In the genomic region with DNA sequence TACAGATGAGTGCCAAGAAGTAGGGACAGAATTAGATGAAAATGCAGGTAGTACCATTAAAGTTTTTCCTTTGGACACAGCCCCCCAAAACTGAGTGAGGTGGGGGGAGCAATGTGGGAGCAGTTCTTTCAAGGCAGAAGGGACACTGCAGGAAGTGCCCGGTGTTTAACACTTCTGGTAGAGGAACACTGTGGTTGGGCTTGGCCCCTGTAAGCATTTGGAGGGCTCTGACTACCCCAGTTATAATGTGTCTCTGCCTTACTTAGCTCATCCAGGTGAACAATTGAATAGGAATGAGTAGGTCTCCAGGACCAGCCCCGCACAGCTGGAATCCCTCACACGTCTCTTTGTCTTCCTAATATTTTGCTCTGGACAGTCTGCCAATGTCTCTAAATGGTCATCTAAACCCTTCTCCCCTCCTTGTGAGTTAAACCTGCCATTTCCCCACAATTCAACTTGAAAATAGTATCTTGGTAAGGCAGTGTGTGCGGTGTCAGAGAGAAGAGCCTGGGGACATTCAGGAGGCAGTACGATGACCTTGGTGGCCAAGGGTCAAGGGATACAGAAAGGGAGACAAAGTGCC, we compare ENCODE assay signal across 8 mouse cellular contexts.
DNase-seq lines count a peak whose midpoint lies in the region; ATAC-seq and TF ChIP-seq lines count a peak whose summit lies in the region.
"Had no signal": no experiment of that assay in that cellular context is flagged by ENCODE, and none has a peak within 500 bp of the region (broad histone marks: within the 10 kb centered on the region; RNA-seq: fewer than 3 reads in every experiment).

No protein-coding gene starts in this region.

- no peak for TF ChIP-seq EP300 in lung, postnatal 0 days (IDR thresholded peaks at IDR 0.05)

- no peaks in the 10 kb centered on the region for H3K27me3 ChIP-seq in lung, postnatal 0 days (replicated peaks; ENCODE audit: insufficient read depth, low read length)
- H3K27me3 ChIP-seq in forebrain, embryonic 14.5 days (replicated peaks; ENCODE audit: control insufficient read depth, insufficient read depth, low read length): no peaks in the 10 kb centered on the region
- no peaks in the 10 kb centered on the region for H3K27me3 ChIP-seq in limb, embryonic 12.5 days
- no peaks in the 10 kb centered on the region for H3K27me3 ChIP-seq in stomach, embryonic 15.5 days (replicated peaks)

- H3K4me2 ChIP-seq in lung, postnatal 0 days (replicated peaks; ENCODE audit: low read depth, low read length): peak overlapping the region; percentile 31; the same call in 1 of the 2 replicates
- peak overlapping the region; percentile 33 for H3K4me2 ChIP-seq in forebrain, embryonic 14.5 days (ENCODE audit: low read length)
- H3K4me2 ChIP-seq in limb, embryonic 12.5 days: peak overlapping the region; percentile 37
- H3K4me2 ChIP-seq in stomach, embryonic 15.5 days: peak overlapping the region; percentile 44

- TF ChIP-seq CTCF in lung, postnatal 0 days (IDR thresholded peaks at IDR 0.05): no peak

- no peaks in the 10 kb centered on the region for H3K9me3 ChIP-seq in lung, postnatal 0 days (ENCODE audit: low read length)
- no peaks in the 10 kb centered on the region for H3K9me3 ChIP-seq in forebrain, embryonic 14.5 days (replicated peaks; ENCODE audit: control insufficient read depth, low read length)
- H3K9me3 ChIP-seq in limb, embryonic 12.5 days: no peaks in the 10 kb centered on the region
- H3K9me3 ChIP-seq in stomach, embryonic 15.5 days: no peaks in the 10 kb centered on the region
- H3K9me3 ChIP-seq: megakaryocyte, embryonic 14.5 days had no signal

- ATAC-seq in lung, postnatal 0 days: no peak
- 0 out of 2 replicates have a peak, but pooled peaks have one; percentile 22 for ATAC-seq in forebrain, embryonic 14.5 days
- no peak for ATAC-seq in limb, embryonic 12.5 days (ENCODE audit: insufficient number of reproducible peaks, insufficient read depth, low FRiP score, low TSS enrichment, low read depth)
- ATAC-seq in stomach, embryonic 15.5 days (ENCODE audit: insufficient read depth, low FRiP score, low read depth): no peak

- no peak overlapping the region for H3K9ac ChIP-seq in lung, postnatal 0 days (replicated peaks; ENCODE audit: low read depth)
- no peak overlapping the region for H3K9ac ChIP-seq in forebrain, embryonic 14.5 days (ENCODE audit: low read length)
- H3K9ac ChIP-seq in limb, embryonic 12.5 days (replicated peaks): no peak overlapping the region
- no peak overlapping the region for H3K9ac ChIP-seq in stomach, embryonic 15.5 days

- no peak for DNase-seq in lung, postnatal 0 days (ENCODE audit: low spot score)
- DNase-seq in lung, postnatal 10 days: no peak
- no peak for DNase-seq in forebrain, embryonic 14.5 days (ENCODE audit: low spot score)
- DNase-seq in frontal cortex, postnatal 25 days (ENCODE audit: low spot score in 2 of 2): no peak
- no peak for DNase-seq in T-cell, adult 2 months (ENCODE audit: low spot score)

- H3K4me1 ChIP-seq in lung, postnatal 0 days (ENCODE audit: insufficient read depth, low read depth, low read length): peaks cover 3% of the 10 kb centered on the region; the same call in 1 of the 2 replicates
- peaks cover 4% of the 10 kb centered on the region; the same call in 1 of the 2 replicates for H3K4me1 ChIP-seq in forebrain, embryonic 14.5 days (ENCODE audit: control insufficient read depth, insufficient read depth, low read length)
- H3K4me1 ChIP-seq in limb, embryonic 12.5 days (replicated peaks): peaks cover 71% of the 10 kb centered on the region
- peaks cover 20% of the 10 kb centered on the region for H3K4me1 ChIP-seq in stomach, embryonic 15.5 days

- no peak overlapping the region for H3K4me3 ChIP-seq in lung, postnatal 0 days (ENCODE audit: low read depth, low read length)
- H3K4me3 ChIP-seq in forebrain, embryonic 14.5 days (ENCODE audit: low read depth, low read length): peak overlapping the region; percentile 0; the same call in 1 of the 2 replicates
- H3K4me3 ChIP-seq in limb, embryonic 12.5 days (replicated peaks): no peak overlapping the region
- H3K4me3 ChIP-seq in stomach, embryonic 15.5 days (replicated peaks): 0 out of 2 replicates have a peak overlapping the region, but pooled peaks have one; percentile 12

- H3K36me3 ChIP-seq in lung, postnatal 0 days (ENCODE audit: insufficient read depth, low read length): no peaks in the 10 kb centered on the region
- H3K36me3 ChIP-seq in forebrain, embryonic 14.5 days (ENCODE audit: control insufficient read depth, insufficient read depth, low read length): no peaks in the 10 kb centered on the region
- no peaks in the 10 kb centered on the region for H3K36me3 ChIP-seq in limb, embryonic 12.5 days
- H3K36me3 ChIP-seq in stomach, embryonic 15.5 days: no peaks in the 10 kb centered on the region

- WGBS in lung, postnatal 0 days: 77% methylated on average over 5 of the region's 5 CpGs
- 71% methylated on average over 5 of the region's 5 CpGs for WGBS in forebrain, embryonic 14.5 days
- WGBS in limb, embryonic 12.5 days: 78% methylated on average over 5 of the region's 5 CpGs
- WGBS in stomach, embryonic 15.5 days: 68% methylated on average over 5 of the region's 5 CpGs

- no peak overlapping the region for H3K27ac ChIP-seq in lung, postnatal 0 days (ENCODE audit: low read length)
- no peak overlapping the region for H3K27ac ChIP-seq in forebrain, embryonic 14.5 days (ENCODE audit: low read depth, low read length)
- H3K27ac ChIP-seq in limb, embryonic 12.5 days: peak overlapping the region; percentile 23; the same call in 1 of the 2 replicates
- peak overlapping the region; percentile 35; the same call in 1 of the 2 replicates for H3K27ac ChIP-seq in stomach, embryonic 15.5 days

Comparison
In these comparisons a context has a peak if more than half of its experiments do, and no peak if none do; other contexts are left out.
1. H3K27ac ChIP-seq: peak in limb, embryonic 12.5 days (single experiment) and stomach, embryonic 15.5 days (single experiment); none in lung, postnatal 0 days (single experiment) and forebrain, embryonic 14.5 days (single experiment).
2. H3K4me3 ChIP-seq: peak in forebrain, embryonic 14.5 days (single experiment) and stomach, embryonic 15.5 days (single experiment); none in lung, postnatal 0 days (single experiment) and limb, embryonic 12.5 days (single experiment).
3. Peak in every context shown above with its lines, with median percentiles within 50 percentile points of each other: H3K4me2 ChIP-seq.